Mouse (Mus musculus) cerebellum, adult 11 months (tissue): Measurements from ENCODE around the gene Jhy.

Experiments used
- DNase-seq: peaks from one replicate; pipeline ENCODE4 v3.0.0; 2022

Gene Jhy

GRCm38 (mm10) chr9:40963586-40964417 is at the start of gene Jhy:
Gene Jhy (minus strand): TSS chr9:40964118.
- DNase-seq, result no peak

GRCm38 (mm10) chr9:41012456-41012855 is 48.5 kb upstream of the Jhy start:
- DNase-seq, result no peak

GRCm38 (mm10) chr9:41011512-41012436 is 47.9 kb upstream of the Jhy start:
- DNase-seq, result no peak

- no peak for DNase-seq
Observed at GRCm38 (mm10) chr9:41007785-41008184, 43.9 kb upstream of the Jhy start.

GRCm38 (mm10) chr9:41004415-41004814 is 40.5 kb upstream of the Jhy start, which contains the start of gene Crtam:
Gene Crtam (minus strand): TSS chr9:41004628.
- no peak for DNase-seq

GRCm38 (mm10) chr9:40997116-40997779 is 33.3 kb upstream of the Jhy start:
- DNase-seq, result no peak

GRCm38 (mm10) chr9:40994075-40994474 is 30.2 kb upstream of the Jhy start:
- no peak for DNase-seq

GRCm38 (mm10) chr9:40991511-40991910 is 27.6 kb upstream of the Jhy start:
- no peak for DNase-seq

GRCm38 (mm10) chr9:40989940-40990588 is 26.1 kb upstream of the Jhy start:
- DNase-seq, result peak; percentile 68

- DNase-seq, result peak; percentile 89
Observed at GRCm38 (mm10) chr9:40984313-40984712, 20.4 kb upstream of the Jhy start.

- DNase-seq, result no peak
Observed at GRCm38 (mm10) chr9:40983758-40984157, 19.8 kb upstream of the Jhy start.

GRCm38 (mm10) chr9:40982480-40982879 is 18.6 kb upstream of the Jhy start:
- peak; percentile 42 for DNase-seq

- no peak for DNase-seq
Observed at GRCm38 (mm10) chr9:40974042-40974801, 10.3 kb upstream of the Jhy start.

GRCm38 (mm10) chr9:40964418-40964714 is 448 bp upstream of the Jhy start:
- DNase-seq, result no peak

- no peak for DNase-seq
Observed at GRCm38 (mm10) chr9:40961401-40961800, 2.5 kb downstream of the Jhy start.

GRCm38 (mm10) chr9:40949039-40949615 is 14.8 kb downstream of the Jhy start:
- no peak for DNase-seq

GRCm38 (mm10) chr9:40948473-40948872 is 15.4 kb downstream of the Jhy start:
- DNase-seq, result no peak

- DNase-seq, result no peak
Observed at GRCm38 (mm10) chr9:40947131-40947530, 16.8 kb downstream of the Jhy start.

- no peak for DNase-seq
Observed at GRCm38 (mm10) chr9:40937425-40937824, 26.5 kb downstream of the Jhy start.

GRCm38 (mm10) chr9:40933323-40933722 is 30.6 kb downstream of the Jhy start:
- DNase-seq, result no peak

GRCm38 (mm10) chr9:40927351-40927980 is 36.5 kb downstream of the Jhy start:
- DNase-seq, result no peak
